Mouse (Mus musculus) liver, adult 2 months (tissue): ENCODE results near the gene Dsp. TPM values are rescaled to one million over a fixed set of nuclear protein-coding genes. Genes with fewer than 3 reads are reported as not detected.

Experiments
- DNase-seq: peaks from one replicate; pipeline ENCODE4 v3.0.0-alpha.2; 2011; ENCODE audit warnings: low read depth, low spot score; ENCODE audit errors: extremely low read depth
- H3K27ac ChIP-seq: fragments of 200-500 bp; replicated peaks from 2 replicates; pipeline ENCODE4 v1.5.1; 2012; ENCODE audit warnings: low read depth, mild to moderate bottlenecking, control low read depth, inconsistent platforms, low read length; ENCODE audit not compliant: insufficient read depth
- H3K27me3 ChIP-seq: fragments of 200-500 bp; 2 replicates; pipeline ENCODE4 v1.6.1; 2012; ENCODE audit warnings: mild to moderate bottlenecking, moderate library complexity, low read length, inconsistent platforms; ENCODE audit not compliant: control insufficient read depth, insufficient read depth
- H3K36me3 ChIP-seq: fragments of 200-500 bp; 2 replicates; pipeline ENCODE4 v1.6.1; 2012; ENCODE audit warnings: low read length, inconsistent platforms; ENCODE audit not compliant: control insufficient read depth, insufficient read depth
- H3K4me1 ChIP-seq: fragments of 200-500 bp; 2 replicates; pipeline ENCODE4 v1.6.1; 2011; ENCODE audit warnings: low read length; ENCODE audit not compliant: control insufficient read depth, insufficient read depth
- H3K4me3 ChIP-seq: fragments of 200-500 bp; 2 replicates; pipeline ENCODE4 v1.5.1; 2011; ENCODE audit warnings: low read depth, mild to moderate bottlenecking, control low read depth, low read length, moderate library complexity; ENCODE audit not compliant: insufficient read depth
- H3K79me2 ChIP-seq: fragments of 200-500 bp; 2 replicates; pipeline ENCODE4 v1.6.1; 2012; ENCODE audit warnings: inconsistent platforms, mild to moderate bottlenecking, low read length, moderate library complexity; ENCODE audit not compliant: control insufficient read depth, insufficient read depth
- H3K9ac ChIP-seq: fragments of 200-500 bp; 2 replicates; pipeline ENCODE4 v1.6.1; 2012; ENCODE audit warnings: low read depth, mild to moderate bottlenecking, control low read depth, inconsistent platforms, low read length
- CTCF ChIP-seq: fragments of 200-500 bp; IDR thresholded peaks from 2 replicates; pipeline ENCODE4 v1.5.1; 2011; ENCODE audit warnings: low read depth, low read length, control low read depth
- POLR2A ChIP-seq: fragments of 200-500 bp; IDR thresholded peaks from 2 replicates; pipeline ENCODE4 v1.6.1; 2011; ENCODE audit warnings: low read length, control low read depth; ENCODE audit not compliant: insufficient read depth; ENCODE audit errors: extremely low read depth
- WGBS: fragments of 180-500 bp; shearing (Covaris S2); methylation state at CpG from one replicate; pipeline ENCODE4 v1.1.7; 2018; 5-methylcytosine and 5-hydroxymethylcytosine counted together
- polyA plus RNA-seq: library from polyadenylated mRNA; depleted of rRNA; stranded (reverse); fragments of >200 nt; gene quantifications from 2 replicates; pipeline ENCODE4 v1.2.3, GENCODE M21; 2012
- total RNA-seq: library from RNA; depleted of rRNA; stranded (reverse); fragments of >200 nt; gene quantifications from 2 replicates; pipeline ENCODE4 v1.2.3, GENCODE M21; 2014

Dsp gene
- total and polyA plus RNA-seq, 2 experiments = 5.8 to 20.1 TPM

GRCm38 (mm10) chr13:38127683-38128082 is 23.4 kb upstream of the Dsp start:
- Histone ChIP-seq H3K9ac (no peak overlapping the region), H3K79me2 (no peaks in the 10 kb centered on the region), H3K4me1 (no peaks in the 10 kb centered on the region), H3K27ac (no peak overlapping the region), H3K4me3 (no peak overlapping the region), H3K36me3 (no peaks in the 10 kb centered on the region), H3K27me3 (no peaks in the 10 kb centered on the region)
- no peak for DNase-seq
- 87% methylated on average over 3 of the region's 3 CpGs for WGBS
- TF ChIP-seq CTCF (no peak), POLR2A (no peak)

GRCm38 (mm10) chr13:38128246-38128645 is 22.8 kb upstream of the Dsp start:
- TF ChIP-seq CTCF (no peak), POLR2A (no peak)

GRCm38 (mm10) chr13:38129492-38129891 is 21.6 kb upstream of the Dsp start:
- no peaks in the 10 kb centered on the region for H3K36me3 ChIP-seq
- no peak for DNase-seq
- H3K4me3 ChIP-seq = no peak overlapping the region
- WGBS = 90% methylated on average over 2 of the region's 2 CpGs
- H3K27me3 ChIP-seq = no peaks in the 10 kb centered on the region
- H3K4me1 ChIP-seq = no peaks in the 10 kb centered on the region
- TF ChIP-seq POLR2A = no peak
- no peaks in the 10 kb centered on the region for H3K79me2 ChIP-seq
- H3K9ac ChIP-seq = no peak overlapping the region
- no peak overlapping the region for H3K27ac ChIP-seq

More at GRCm38 (mm10) chr13:38128246-38128645, 22.8 kb upstream of the Dsp start:
- no peaks in the 10 kb centered on the region for H3K27me3 ChIP-seq
- no peaks in the 10 kb centered on the region for H3K4me1 ChIP-seq
- DNase-seq = no peak
- no peaks in the 10 kb centered on the region for H3K79me2 ChIP-seq
- no peak overlapping the region for H3K9ac ChIP-seq
- H3K4me3 ChIP-seq = no peak overlapping the region
- H3K27ac ChIP-seq = no peak overlapping the region
- no peaks in the 10 kb centered on the region for H3K36me3 ChIP-seq
- WGBS = 78% methylated on average over 3 of the region's 3 CpGs

GRCm38 (mm10) chr13:38130116-38130515 is 21.0 kb upstream of the Dsp start:
- no peaks in the 10 kb centered on the region for H3K27me3 ChIP-seq
- DNase-seq = no peak
- H3K79me2 ChIP-seq = no peaks in the 10 kb centered on the region
- 92% methylated on average over 9 of the region's 9 CpGs for WGBS
- no peak overlapping the region for H3K4me3 ChIP-seq
- TF ChIP-seq POLR2A = no peak
- no peak for TF ChIP-seq CTCF
- no peak overlapping the region for H3K9ac ChIP-seq
- no peaks in the 10 kb centered on the region for H3K4me1 ChIP-seq
- H3K27ac ChIP-seq = no peak overlapping the region
- H3K36me3 ChIP-seq = no peaks in the 10 kb centered on the region

GRCm38 (mm10) chr13:38133016-38133528 is 18.0 kb upstream of the Dsp start:
- no peak for TF ChIP-seq CTCF
- no peak for TF ChIP-seq POLR2A
- Histone ChIP-seq H3K79me2 (no peaks in the 10 kb centered on the region), H3K9ac (no peak overlapping the region), H3K27ac (no peak overlapping the region), H3K36me3 (no peaks in the 10 kb centered on the region), H3K4me1 (no peaks in the 10 kb centered on the region), H3K27me3 (no peaks in the 10 kb centered on the region), H3K4me3 (no peak overlapping the region)
- 78% methylated on average over 7 of the region's 7 CpGs for WGBS
- DNase-seq = no peak

GRCm38 (mm10) chr13:38140521-38140920 is 10.6 kb upstream of the Dsp start:
- Histone ChIP-seq H3K4me1 (no peaks in the 10 kb centered on the region), H3K36me3 (no peaks in the 10 kb centered on the region), H3K27me3 (no peaks in the 10 kb centered on the region), H3K9ac (no peak overlapping the region), H3K4me3 (no peak overlapping the region), H3K79me2 (no peaks in the 10 kb centered on the region), H3K27ac (no peak overlapping the region)
- TF ChIP-seq CTCF = no peak
- no peak for TF ChIP-seq POLR2A
- 66% methylated on average over 1 of the region's 1 CpGs for WGBS
- DNase-seq = no peak
